Mouse (Mus musculus) kidney, adult 8-10 months (tissue): Measurements from ENCODE around the gene Zfp128.
"Not testable (repeated sequence)": the region's sequence is repeated elsewhere in the genome, so short reads cannot be mapped to it uniquely, and the experiment has no call there.

ENCODE experiments used
- DNase-seq, 2 experiments: peaks; one replicate each; pipeline ENCODE4 v3.0.0; 2022

Gene Zfp128

DNA sequence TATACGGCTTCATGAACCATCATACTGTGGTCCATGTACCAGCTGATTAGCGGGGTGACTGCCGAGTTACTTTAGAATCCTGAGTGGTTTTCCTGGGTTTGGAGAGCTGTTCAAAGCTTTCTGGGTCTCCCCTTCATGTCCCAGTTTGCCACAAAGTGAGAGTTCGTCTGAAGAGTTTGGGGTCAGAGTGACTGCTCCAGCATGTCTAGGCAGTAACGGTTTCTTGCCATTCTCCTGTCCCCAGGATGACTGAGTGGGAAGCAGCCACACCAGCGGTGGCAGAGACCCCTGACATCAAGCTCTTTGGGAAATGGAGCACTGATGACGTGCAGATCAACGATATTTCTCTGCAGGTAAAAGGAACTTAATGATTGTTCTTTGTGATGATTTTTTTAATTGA is 41.8 kb downstream of the Zfp128 start:
- no peak for DNase-seq

DNA sequence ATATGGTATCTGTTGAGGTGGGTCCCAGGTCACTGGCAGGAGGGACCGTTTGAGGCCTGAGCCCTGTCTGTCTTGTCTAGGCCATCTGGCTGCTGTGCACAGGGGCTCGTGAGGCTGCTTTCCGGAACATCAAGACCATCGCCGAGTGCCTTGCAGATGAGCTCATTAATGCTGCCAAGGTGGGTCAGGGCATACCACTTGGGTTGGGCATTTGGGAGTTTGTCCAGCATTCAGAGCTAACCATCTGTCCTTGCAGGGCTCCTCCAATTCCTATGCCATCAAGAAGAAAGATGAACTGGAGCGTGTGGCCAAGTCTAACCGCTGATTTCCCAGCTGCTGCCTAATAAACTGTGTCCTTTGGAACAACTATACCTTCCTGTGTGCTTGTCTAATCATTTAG is 45.3 kb downstream of the Zfp128 start:
- no peak for DNase-seq

DNA sequence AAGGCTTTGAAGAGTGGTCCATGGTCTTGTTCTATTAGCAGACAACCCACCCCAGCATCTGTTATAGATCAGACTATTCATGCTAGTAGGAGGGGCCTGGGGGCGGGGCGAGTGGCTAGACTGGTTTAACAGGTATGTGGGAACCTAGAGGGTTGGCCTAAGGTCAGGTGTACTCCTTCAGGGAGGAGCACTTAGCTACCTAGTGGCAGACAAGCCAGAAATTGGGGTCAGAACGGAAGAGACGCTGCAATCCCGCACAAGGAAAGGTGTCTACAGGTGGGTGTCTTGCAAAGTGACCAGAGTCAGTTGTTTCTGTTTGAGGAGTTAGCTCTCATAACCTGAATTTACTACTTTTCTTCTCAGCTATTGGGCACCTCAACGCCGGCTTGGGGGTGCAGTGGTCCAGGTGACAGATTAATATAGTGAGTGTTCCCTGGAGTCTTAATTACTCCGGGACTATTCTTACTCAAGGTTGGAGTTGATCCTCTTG is 46.3 kb downstream of the Zfp128 start, which contains the start of gene Rnf225:
TSS of gene Rnf225 (plus strand) at position 226 of the 490 bp plus-strand sequence.
- peak; percentile 48 to 49 for DNase-seq

DNA sequence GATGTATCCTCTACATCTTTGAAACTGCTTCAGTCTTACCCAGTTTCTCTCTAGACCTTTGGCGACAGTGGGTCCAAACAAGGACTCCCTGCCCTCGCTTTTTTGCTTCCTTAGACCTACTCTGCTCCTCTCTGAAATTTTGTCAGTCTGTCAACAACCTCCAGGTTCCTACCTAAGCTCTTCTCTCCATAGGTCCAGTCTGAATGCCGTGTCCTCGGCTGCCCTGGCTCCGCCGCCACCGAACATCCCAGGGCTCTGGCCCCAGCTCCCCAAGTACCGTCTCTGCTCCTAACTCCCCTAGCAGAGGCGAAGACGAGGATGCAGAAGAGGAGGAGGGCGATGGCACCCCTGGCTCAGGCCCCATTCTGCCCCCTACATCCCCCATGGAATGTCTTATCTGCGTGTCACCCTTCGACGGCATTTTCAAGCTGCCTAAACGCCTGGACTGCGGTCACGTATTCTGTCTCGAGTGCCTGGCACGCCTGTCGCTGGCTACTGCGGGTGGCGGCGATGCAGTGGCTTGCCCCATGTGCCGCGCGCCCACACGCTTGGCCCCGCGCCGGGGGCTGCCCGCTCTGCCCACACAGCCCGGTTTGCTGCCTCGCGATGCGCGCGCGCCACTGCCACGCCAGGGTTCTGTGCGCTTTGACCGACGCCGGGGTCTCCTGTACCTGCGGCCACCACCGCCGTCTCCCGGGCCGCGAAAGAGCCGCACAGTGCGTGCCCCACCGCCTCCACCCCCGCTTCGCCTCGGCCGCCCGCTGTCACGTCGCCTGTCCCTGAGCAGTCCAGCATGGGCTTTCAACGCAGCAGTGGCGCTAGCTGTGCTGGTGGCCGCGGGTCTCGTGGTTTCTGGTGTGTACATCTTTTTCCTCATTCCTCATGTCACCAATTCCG is 47.0 kb downstream of the Zfp128 start:
- DNase-seq: no peak

DNA sequence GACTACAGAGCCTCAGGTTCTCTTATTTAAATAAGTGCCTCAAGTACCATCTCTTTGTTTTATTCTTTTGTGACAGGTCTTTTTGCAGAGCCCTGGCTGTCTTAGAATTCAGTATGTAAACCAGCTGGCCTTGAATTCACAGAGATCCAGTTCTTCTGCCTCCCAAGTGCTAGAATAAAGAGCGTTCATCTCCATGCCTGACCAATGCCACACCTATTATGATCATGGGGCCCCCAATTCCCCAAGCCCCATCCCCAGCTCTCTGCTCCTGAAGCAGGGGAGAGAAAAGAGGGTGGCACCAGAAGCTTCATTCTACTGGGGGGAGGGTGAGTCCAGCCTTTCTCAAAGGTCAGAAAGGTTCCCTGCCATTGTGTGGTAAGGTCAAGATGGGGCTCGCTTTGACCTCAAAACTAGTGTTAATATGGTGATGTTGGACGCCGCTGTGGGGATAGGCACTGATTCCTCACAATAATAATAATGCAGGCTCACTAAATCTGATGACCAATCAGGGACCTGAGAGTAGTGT is 52.7 kb downstream of the Zfp128 start:
- no peak for DNase-seq

DNA sequence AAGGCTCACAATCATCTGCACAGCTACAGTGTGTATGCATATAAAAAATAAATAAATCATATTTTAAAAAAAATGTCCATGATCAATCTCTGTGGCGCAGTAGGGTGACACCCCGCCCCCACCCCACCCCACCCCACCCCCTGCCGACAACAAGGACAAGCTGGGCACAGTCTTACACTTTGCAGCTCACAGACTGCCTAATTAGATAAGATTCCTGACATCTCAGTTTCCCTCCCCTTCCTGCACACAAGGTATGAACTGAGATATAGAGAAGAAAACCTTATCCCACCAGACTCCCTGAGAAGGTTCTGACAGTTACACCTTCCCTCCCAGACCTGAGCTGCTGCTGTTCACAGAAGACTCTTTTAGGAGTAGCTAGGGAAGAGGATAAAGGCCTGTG is 53.8 kb downstream of the Zfp128 start:
- DNase-seq: no peak

DNA sequence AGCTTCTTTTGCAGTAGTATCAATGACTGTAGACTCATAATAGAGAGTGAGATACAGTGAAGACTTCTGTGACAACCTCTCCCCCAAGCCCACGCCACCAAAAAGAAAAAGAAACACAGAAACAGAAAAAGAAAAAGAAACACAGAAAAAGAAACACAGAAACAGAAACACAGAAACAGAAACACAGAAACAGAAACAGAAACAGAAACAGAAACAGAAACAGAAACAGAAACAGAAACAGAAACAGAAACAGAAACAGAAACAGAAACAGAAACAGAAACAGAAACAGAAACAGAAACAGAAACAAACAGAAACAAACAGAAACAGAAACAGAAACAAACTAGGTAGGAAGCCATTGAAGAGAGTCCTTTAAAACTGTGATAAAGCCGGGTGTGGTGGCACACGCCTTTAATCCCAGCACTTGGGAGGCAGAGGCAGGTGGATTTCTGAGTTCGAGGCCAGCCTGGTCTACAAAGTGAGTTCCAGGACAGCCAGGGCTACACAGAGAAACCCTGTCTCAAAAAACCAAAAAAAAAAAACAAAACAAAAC is 56.4 kb downstream of the Zfp128 start:
- not testable (repeated sequence) for DNase-seq

DNA sequence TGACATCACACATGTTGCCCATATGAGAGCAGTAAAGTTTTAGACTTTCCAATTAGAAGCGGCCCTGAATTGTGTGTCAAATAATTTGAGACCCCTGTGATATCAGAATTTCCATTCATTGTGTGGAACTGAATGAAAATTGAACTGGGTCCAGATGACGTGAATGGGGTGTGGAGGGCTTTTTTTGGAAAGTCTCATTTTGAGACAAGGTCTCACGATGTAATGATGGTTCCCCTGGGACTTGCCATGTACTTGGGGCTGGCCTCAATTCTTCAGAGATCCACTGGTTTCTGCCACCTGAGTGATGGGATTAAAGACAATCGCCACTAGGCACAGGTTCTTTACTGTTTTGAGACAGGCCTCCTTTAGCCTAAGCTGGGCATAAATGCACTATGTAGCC is 59.6 kb downstream of the Zfp128 start:
- no peak for DNase-seq
